Mouse (Mus musculus): ENCODE data around the gene Carnmt1.

The Carnmt1 gene

GRCm38 (mm10) chr19:18670608-18671007 is at the start of gene Carnmt1:
Gene Carnmt1, plus strand, starts transcription at chr19:18670764.
- DNase-seq = peak; percentile 99

- DNase-seq = no peak
Observed at GRCm38 (mm10) chr19:18623894-18624293, 46.7 kb upstream of the Carnmt1 start.

GRCm38 (mm10) chr19:18629589-18629988 is 41.0 kb upstream of the Carnmt1 start:
- peak; percentile 24 for DNase-seq

- no peak for DNase-seq
Observed at GRCm38 (mm10) chr19:18630221-18631119, 40.1 kb upstream of the Carnmt1 start.

GRCm38 (mm10) chr19:18631161-18631643 is 39.4 kb upstream of the Carnmt1 start:
- no peak for DNase-seq

GRCm38 (mm10) chr19:18631644-18632219 is 38.8 kb upstream of the Carnmt1 start, which contains the start of the genes Ostf1 and Nmrk1:
Gene Ostf1, minus strand, starts transcription at chr19:18631823.
Gene Nmrk1, plus strand, starts transcription at chr19:18631950.
- DNase-seq = peak; percentile 97

- DNase-seq = peak; percentile 32
Observed at GRCm38 (mm10) chr19:18632231-18633185, 38.1 kb upstream of the Carnmt1 start.

GRCm38 (mm10) chr19:18637954-18638353 is 32.6 kb upstream of the Carnmt1 start:
- no peak for DNase-seq

- DNase-seq = no peak
Observed at GRCm38 (mm10) chr19:18638949-18639348, 31.6 kb upstream of the Carnmt1 start.

GRCm38 (mm10) chr19:18639552-18639951 is 31.0 kb upstream of the Carnmt1 start:
- DNase-seq = no peak

GRCm38 (mm10) chr19:18641001-18641400 is 29.6 kb upstream of the Carnmt1 start:
- DNase-seq = no peak

- no peak for DNase-seq
Observed at GRCm38 (mm10) chr19:18643411-18643810, 27.2 kb upstream of the Carnmt1 start.

GRCm38 (mm10) chr19:18644084-18644483 is 26.5 kb upstream of the Carnmt1 start:
- no peak for DNase-seq

GRCm38 (mm10) chr19:18646397-18646796 is 24.2 kb upstream of the Carnmt1 start:
- no peak for DNase-seq

- no peak for DNase-seq
Observed at GRCm38 (mm10) chr19:18646853-18647420, 23.6 kb upstream of the Carnmt1 start.

GRCm38 (mm10) chr19:18647775-18648557 is 22.6 kb upstream of the Carnmt1 start:
- DNase-seq = no peak

GRCm38 (mm10) chr19:18648558-18648945 is 22.0 kb upstream of the Carnmt1 start:
- no peak for DNase-seq

GRCm38 (mm10) chr19:18649955-18650354 is 20.6 kb upstream of the Carnmt1 start:
- no peak for DNase-seq

GRCm38 (mm10) chr19:18650473-18650872 is 20.1 kb upstream of the Carnmt1 start:
- no peak for DNase-seq

- DNase-seq = peak; percentile 93
Observed at GRCm38 (mm10) chr19:18652592-18652991, 18.0 kb upstream of the Carnmt1 start.

- DNase-seq = no peak
Observed at GRCm38 (mm10) chr19:18653058-18653457, 17.5 kb upstream of the Carnmt1 start.

- DNase-seq = no peak
Observed at GRCm38 (mm10) chr19:18654330-18654729, 16.2 kb upstream of the Carnmt1 start.

All from cerebellum, adult 9-11 months (tissue).